Mouse (Mus musculus): ENCODE measurements around the gene Dnah1. TPM values are rescaled to one million over a fixed set of nuclear protein-coding genes. Genes with fewer than 3 reads are reported as not detected.

The Dnah1 gene
- total RNA-seq, 1 experiment from 2014 or later = 1.1 TPM

DNA sequence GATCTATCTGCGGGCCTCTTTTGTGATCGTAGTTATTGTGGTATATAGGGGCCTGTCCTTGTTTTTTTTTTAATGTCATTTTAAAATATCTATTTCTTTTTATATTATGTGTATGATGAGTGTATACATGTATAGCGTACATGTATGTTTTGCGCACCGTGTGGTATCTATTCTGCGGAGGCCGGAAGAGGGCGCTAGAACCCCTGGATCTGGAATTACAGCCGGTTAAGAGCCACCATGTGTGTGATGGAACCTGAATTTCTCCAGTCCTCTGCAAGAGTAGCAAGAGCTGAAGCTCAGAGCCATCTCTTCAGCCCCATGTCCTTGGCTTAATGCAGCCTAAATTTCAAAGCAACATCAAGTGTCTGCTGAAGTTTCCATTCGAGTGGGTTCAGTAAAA, 1.2 kb upstream of the Dnah1 start:
- no peak for ATAC-seq (replicated peaks in 1 of 2; ENCODE audit: insufficient read depth in 1 of 2, low FRiP score in 2 of 2, low TSS enrichment in 1 of 2, low read depth in 1 of 2, poor library complexity in 2 of 2, severe bottlenecking in 2 of 2)

DNA sequence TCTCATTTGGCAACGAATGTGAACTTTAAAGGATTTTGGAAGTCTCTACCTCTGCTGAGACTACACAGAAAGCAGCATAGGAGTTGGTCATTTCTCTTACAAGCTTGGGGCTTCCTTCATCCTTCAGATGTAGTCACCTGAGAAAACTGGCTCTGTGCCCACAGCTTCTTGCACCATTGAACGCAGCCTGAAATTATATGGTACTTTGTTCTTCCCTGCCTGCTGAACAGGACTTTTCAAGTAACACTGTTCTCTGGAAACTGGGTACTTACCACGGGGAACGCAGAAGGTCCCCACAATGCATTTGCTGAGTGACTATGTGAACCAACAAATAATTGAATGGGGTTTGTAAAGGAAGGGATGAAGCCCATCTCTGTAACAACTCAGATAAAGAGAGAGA, 507 bp downstream of the Dnah1 start:
- no peak for ATAC-seq (replicated peaks in 1 of 2; ENCODE audit: insufficient read depth in 1 of 2, low FRiP score in 2 of 2, low TSS enrichment in 1 of 2, low read depth in 1 of 2, poor library complexity in 2 of 2, severe bottlenecking in 2 of 2)

DNA sequence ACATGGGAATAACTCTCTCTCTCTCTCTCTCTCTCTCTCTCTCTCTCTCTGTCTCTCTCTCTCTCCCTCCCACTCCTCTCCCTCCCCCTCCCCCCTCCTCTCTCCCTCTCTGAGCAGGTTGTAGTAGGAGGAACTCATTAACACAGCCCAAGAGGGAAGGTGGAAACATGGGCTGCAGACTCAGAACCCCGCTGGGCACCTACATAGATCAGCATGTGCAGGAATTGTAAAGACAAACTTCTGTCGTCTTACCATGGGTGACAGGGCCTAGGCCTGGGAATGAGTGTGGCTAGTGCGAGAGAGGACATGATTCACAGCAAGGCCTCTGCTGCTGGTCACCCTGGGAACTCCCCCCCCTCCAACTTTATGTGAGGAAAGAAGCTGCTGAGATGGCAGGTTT, 1.5 kb downstream of the Dnah1 start:
- ATAC-seq (replicated peaks in 1 of 2; ENCODE audit: insufficient read depth in 1 of 2, low FRiP score in 2 of 2, low TSS enrichment in 1 of 2, low read depth in 1 of 2, poor library complexity in 2 of 2, severe bottlenecking in 2 of 2) = no peak

DNA sequence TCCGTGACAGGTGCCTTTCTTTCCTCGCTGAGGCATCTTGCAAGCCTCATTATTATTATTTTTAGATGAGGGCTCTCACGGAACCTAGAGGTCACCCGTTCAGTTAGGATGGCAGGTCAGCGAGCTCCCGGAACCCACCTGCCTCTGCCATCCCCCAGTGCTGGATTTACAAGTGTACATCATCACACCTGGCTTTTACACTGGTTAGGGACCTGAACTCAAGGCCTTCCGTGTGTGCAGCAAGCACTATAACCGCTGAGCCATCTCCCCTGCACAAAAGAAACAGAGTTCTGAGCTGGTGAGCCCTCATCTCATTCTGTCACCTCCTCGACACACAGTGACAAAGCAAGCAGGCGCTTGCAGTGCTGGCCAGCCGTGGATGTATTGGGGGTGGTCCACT, 2.5 kb downstream of the Dnah1 start:
- ATAC-seq (replicated peaks in 1 of 2; ENCODE audit: insufficient read depth in 1 of 2, low FRiP score in 2 of 2, low TSS enrichment in 1 of 2, low read depth in 1 of 2, poor library complexity in 2 of 2, severe bottlenecking in 2 of 2) = no peak

DNA sequence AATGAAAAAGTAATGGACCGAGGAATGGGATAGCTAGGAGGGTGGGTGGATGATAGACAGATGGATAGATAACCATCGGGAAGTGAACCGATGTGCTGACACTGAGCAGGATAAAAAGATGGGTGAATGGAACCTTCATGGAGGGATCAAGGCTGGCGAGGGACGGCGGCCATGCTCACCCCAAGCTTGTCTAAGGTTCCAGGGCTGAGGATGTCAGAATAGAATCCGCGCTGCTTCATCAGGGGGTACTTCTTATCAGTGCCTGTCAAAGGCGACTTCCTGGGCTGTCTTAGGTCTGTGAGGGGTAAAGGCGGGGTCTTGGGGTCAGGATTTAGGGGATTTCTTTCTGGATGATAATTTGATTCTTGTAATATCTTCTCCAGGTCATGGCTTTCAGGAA, 4.2 kb downstream of the Dnah1 start:
- ATAC-seq (replicated peaks in 1 of 2; ENCODE audit: insufficient read depth in 1 of 2, low FRiP score in 2 of 2, low TSS enrichment in 1 of 2, low read depth in 1 of 2, poor library complexity in 2 of 2, severe bottlenecking in 2 of 2) = no peak

DNA sequence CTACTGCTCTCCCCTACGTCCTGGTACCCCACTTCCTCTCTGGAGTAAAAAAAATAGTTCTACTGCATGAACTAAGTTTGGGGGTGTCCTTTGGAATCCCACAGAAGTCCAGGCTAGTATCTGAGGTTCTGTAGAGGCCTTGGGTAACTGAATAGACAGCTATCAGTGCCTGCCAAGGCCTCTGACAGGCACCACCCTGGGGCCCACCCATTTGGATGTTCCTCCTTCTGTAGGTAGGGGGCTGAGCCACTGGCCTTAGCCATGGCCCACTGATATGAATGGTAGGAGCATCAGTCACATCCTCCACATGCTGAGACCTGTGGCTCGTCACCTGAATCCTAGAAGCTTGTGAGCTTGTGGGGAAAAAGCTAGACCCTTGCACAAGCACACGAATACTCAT, 5.9 kb downstream of the Dnah1 start:
- ATAC-seq (replicated peaks in 1 of 2; ENCODE audit: insufficient read depth in 1 of 2, low FRiP score in 2 of 2, low TSS enrichment in 1 of 2, low read depth in 1 of 2, poor library complexity in 2 of 2, severe bottlenecking in 2 of 2) = no peak

DNA sequence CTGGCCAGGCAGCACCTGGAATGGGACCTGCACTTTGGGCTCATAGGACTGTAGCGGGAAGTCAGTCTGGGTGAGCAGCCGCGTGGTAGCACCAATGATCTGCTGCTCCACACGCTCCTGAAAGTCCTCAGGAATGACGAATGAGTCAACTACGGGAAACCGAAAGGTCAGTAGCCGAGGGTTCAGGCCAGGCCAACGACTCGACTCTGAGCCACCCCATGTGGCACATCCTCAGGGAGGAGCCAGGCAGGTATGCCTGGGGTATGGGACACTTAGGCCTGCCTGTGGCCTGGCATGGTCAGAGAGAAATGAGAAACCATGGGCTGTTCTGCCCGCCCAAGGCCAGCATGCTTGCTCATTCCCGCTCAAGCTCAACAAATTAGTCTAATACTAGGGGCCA, 7.1 kb downstream of the Dnah1 start:
- ATAC-seq (replicated peaks in 1 of 2; ENCODE audit: insufficient read depth in 1 of 2, low FRiP score in 2 of 2, low TSS enrichment in 1 of 2, low read depth in 1 of 2, poor library complexity in 2 of 2, severe bottlenecking in 2 of 2) = no peak

DNA sequence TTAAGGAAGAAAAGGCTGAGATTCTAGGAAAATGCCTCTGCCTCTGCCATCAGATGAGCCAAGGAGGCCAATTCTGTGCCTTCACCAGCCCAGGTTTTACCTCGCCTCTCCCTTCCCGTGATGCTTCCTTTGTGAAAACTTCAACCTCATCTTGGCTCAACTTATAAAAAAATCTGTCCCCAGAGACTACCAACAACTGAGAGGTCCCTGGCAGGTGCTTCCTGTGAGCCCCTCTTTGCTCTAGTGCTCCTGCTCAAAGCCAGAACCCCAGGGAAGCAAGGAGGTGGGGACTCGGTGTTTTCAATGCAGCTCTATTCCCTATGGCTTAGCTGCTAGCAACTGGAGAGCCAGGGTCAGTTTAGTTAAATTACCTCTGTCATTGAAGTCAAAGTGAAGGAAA, 10.5 kb downstream of the Dnah1 start:
- ATAC-seq (replicated peaks in 1 of 2; ENCODE audit: insufficient read depth in 1 of 2, low FRiP score in 2 of 2, low TSS enrichment in 1 of 2, low read depth in 1 of 2, poor library complexity in 2 of 2, severe bottlenecking in 2 of 2) = no peak

DNA sequence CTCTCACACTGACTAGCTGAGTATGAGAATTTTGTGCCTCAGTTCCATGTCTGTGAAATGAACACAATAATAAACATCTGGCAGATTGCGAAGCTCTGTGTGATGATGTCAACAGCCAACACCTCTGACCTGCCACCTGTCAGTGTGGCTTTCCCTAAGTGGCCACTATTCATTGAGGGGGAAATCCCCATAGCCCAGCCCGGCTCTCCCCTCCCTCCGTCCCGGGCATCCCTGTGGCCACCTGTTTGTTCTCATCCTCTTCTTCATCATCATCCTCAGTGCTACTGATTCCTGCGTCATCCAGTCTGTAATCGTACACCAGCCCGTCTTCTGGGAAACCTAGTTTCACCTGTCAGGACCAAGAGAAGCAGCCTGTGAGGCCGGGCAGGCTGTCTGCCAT, 38.0 kb downstream of the Dnah1 start:
- no peak for ATAC-seq (replicated peaks in 1 of 2; ENCODE audit: insufficient read depth in 1 of 2, low FRiP score in 2 of 2, low TSS enrichment in 1 of 2, low read depth in 1 of 2, poor library complexity in 2 of 2, severe bottlenecking in 2 of 2)

DNA sequence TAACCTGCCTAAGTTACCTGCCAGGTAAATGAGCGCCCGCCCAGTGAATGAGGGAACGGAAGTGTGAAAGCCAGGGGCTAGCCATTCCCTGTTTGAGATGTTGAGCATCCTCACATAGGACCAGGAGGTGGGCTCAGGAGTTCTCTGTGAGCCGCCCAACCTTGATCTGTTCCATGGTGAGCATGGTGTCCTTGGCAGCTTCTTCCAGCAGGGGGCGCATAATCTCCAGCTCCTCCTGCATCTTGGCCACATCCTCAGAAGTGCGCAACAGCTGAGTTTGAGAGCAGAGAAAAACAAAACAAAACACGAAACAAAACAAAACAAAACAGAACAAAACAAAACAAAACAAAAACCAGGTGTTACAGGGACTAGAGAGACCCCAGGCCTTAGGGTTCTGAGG, 51.5 kb downstream of the Dnah1 start:
- ATAC-seq (replicated peaks in 1 of 2; ENCODE audit: insufficient read depth in 1 of 2, low FRiP score in 2 of 2, low TSS enrichment in 1 of 2, low read depth in 1 of 2, poor library complexity in 2 of 2, severe bottlenecking in 2 of 2) = peak; percentile 71 to 81

DNA sequence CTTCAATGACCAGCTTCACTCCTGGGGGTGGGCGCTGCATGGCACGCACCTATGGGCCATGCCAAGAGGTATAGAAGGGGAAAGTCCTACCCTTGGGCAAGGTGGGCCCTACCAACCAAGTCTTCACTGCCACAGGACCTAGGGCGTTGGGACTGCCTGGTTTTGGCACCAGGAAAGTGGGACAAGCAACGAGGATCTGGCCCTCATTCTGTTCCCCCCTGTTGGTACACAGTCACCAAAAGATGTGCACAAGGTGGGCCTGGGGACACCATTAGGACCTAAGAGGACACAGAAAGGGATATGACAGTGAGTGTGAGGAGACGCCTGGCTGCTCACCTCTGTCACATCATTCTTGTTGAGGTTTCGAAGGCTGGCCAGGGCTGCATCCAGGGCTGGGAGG, 52.6 kb downstream of the Dnah1 start:
- ATAC-seq (replicated peaks in 1 of 2; ENCODE audit: insufficient read depth in 1 of 2, low FRiP score in 2 of 2, low TSS enrichment in 1 of 2, low read depth in 1 of 2, poor library complexity in 2 of 2, severe bottlenecking in 2 of 2) = no peak

DNA sequence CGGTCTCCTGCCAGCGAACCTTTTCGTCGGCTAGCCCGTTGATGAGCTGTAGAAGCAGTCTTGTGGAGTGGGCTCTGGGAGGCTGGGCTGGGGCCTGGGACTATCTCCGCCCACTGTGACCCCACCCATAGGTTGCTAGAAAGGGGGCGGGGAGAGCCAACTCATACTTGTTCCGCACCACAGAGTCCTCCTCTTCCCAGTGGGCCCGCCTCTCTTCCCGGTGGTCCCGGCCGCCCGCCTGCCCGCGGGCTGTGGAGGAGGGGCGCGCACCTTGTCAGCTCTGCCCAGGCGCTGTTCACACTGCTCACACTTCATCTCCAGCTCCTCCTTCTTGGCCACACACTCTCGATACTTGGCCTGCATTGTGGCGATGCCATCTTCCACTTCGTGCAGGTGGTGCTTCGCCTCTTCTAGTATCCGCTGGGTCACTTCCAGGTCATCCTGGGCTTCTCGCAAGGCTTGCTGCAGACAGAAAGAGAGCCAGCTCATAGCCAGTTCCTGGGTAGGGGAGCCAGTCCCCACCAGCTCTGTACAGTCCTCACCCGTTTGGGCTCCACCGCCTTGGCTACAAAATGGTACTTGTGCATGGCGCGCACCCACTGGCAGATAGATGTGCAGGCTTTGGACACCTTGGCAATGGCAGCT, 54.1 kb downstream of the Dnah1 start:
- ATAC-seq (replicated peaks in 1 of 2; ENCODE audit: insufficient read depth in 1 of 2, low FRiP score in 2 of 2, low TSS enrichment in 1 of 2, low read depth in 1 of 2, poor library complexity in 2 of 2, severe bottlenecking in 2 of 2) = peak; percentile 48 to 52; a peak in 3 of 4 replicates

DNA sequence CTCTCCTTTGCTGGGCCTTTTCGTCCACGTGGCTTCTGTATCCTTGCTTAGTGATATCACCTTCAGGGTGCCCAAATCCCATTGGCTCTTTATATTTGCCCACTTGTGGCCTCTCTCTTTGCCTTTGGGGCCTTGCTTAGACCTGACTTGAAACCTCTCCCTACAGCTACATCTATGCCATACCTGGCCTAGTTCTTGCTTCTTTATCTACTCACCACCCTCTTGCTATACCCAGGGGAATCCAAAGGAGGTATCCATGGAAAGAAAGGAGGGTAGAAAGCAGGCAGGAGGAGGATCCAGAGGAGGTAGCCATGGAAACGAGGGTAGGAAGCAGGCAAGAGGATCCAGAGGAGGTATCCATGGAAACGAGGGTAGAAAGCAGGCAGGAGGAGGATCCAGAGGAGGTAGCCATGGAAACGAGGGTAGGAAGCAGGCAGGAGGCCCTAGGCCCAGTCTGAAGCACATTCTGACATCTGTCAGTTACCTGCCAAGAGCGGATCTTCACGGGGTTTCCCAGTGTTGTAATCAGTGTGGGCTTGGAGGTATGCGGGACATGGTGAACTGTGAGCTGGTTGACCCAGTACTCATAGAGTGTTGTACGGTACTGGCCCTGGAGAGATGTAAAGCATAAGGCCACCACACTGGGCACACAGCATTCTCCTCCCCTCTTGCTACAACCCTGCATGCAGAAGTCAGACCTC, 55.2 kb downstream of the Dnah1 start:
- no peak for ATAC-seq (replicated peaks in 1 of 2; ENCODE audit: insufficient read depth in 1 of 2, low FRiP score in 2 of 2, low TSS enrichment in 1 of 2, low read depth in 1 of 2, poor library complexity in 2 of 2, severe bottlenecking in 2 of 2)

DNA sequence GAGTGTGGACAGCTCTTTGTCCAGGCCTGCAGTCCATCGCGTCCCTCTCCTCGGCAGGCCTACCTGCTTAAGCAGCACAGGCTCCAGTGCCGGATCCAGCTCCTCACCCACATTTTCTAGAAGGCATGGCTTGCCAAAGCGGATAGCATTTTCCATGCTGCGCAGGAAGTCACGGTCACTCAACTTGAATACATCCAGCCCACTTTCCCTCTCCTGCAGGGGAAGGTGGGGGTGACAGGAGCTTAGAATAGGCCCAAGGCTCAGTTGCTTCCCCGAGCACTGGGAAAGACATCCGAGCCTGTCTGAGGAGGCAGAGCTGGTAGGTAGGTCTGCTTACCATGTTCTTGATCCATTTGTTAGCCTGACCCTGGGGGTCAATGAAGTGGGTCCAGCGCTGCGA, 56.0 kb downstream of the Dnah1 start:
- no peak for ATAC-seq (replicated peaks in 1 of 2; ENCODE audit: insufficient read depth in 1 of 2, low FRiP score in 2 of 2, low TSS enrichment in 1 of 2, low read depth in 1 of 2, poor library complexity in 2 of 2, severe bottlenecking in 2 of 2)

DNA sequence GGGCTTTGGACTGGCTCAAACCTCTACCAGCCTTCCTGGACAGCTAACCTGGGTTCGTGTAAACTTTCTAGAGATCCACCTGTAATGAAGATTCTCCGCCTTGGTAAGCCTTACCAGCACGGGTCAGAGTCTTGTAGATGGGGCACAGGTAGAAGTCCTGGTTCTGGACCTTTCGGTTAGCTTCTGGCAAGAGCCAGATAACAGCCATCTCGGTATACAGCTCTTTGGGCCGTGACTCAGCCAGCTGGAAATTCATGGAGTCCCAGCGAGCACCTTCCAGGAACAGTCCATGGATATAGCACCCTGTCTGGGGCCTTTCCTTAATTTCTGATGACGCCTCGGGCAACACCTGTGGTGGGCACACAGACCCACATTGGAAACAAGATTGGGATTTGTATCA, 62.8 kb downstream of the Dnah1 start:
- ATAC-seq (replicated peaks in 1 of 2; ENCODE audit: insufficient read depth in 1 of 2, low FRiP score in 2 of 2, low TSS enrichment in 1 of 2, low read depth in 1 of 2, poor library complexity in 2 of 2, severe bottlenecking in 2 of 2) = no peak

DNA sequence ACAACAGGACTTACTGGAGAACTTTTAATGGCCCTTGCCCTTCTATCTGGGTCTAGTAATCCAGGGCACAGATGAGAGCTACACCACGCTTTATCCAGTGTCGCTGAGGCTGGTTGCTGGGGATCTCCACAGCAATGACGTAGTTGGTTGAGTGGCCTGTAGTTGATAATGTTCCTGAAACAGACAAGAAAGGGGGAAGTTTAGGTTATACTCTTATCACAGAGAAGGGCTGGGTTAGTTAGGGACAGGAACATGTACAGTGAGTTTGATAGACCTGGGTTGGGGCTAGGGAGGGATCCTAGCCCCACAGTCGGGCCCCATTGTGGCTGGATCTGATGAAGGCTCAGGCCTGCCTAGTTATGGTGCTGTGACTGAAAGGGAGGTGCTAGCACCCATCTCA, 63.3 kb downstream of the Dnah1 start:
- ATAC-seq (replicated peaks in 1 of 2; ENCODE audit: insufficient read depth in 1 of 2, low FRiP score in 2 of 2, low TSS enrichment in 1 of 2, low read depth in 1 of 2, poor library complexity in 2 of 2, severe bottlenecking in 2 of 2) = peak in 1 of 2 experiments; percentile 18; a peak in 1 of 4 replicates

DNA sequence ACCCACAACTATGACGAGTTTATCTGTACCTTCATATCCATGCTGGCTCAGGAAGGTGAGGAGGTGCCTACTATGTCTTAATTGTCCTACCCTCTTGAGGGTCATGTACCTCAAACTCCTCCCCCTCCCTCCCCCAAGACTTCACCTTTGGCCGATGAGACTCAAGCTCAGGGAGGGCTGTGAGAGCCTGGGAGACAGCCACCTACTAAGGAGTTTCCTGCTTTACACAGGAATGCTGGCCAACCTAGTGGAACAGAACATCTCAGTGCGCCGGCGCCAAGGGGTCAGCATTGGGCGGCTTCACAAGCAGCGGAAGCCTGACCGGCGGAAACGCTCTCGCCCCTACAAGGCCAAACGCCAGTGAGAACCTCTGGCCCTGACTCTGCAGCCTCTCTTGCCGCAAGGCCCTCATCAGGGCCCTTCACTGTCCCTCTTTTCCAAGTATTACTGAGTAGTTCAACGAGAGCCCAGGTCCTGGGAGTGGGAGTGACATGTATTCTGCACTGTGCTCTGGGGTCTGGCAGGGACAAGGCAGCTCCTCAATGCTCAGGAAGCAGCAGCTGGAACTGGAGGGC, 65.1 kb downstream of the Dnah1 start:
- no peak for ATAC-seq (replicated peaks in 1 of 2; ENCODE audit: insufficient read depth in 1 of 2, low FRiP score in 2 of 2, low TSS enrichment in 1 of 2, low read depth in 1 of 2, poor library complexity in 2 of 2, severe bottlenecking in 2 of 2)

DNA sequence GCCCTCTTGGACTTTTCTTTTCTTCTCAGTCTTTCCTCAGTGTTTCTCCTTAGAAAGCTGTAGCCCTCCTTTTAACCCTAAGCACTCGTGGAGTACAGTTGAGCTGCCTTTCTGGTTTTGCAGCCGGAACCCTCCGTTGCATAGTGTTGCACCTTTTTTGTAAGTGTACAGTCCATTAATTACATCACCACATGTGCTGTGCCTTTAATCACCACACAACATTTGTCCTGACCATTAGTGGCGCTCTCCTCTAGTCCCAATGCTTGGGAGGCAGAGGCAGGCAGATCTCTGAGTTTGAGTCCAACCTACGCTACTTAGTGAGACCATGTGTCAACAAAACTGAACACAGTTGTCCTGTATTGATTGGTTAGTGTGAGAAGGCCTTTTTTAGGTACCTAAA, 71.6 kb downstream of the Dnah1 start:
- ATAC-seq (replicated peaks in 1 of 2; ENCODE audit: insufficient read depth in 1 of 2, low FRiP score in 2 of 2, low TSS enrichment in 1 of 2, low read depth in 1 of 2, poor library complexity in 2 of 2, severe bottlenecking in 2 of 2) = no peak

DNA sequence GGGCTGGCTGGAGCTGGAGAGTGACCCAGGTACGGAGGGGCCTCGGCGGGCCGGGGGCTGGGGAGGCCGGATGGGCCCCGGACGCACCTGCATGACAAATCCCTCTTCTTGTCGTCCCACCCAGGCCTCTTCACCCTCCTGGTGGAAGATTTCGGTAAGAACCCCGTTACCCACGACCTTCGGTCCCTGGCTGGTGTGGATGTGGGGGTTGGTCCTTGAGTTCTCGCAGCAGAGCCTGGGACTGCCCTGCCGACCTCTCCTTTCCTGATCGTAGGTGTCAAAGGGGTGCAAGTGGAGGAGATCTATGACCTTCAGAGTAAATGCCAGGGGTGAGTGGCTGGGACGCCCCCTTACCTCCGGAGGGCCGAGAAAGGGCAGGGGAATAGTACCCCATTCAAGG, 72.1 kb downstream of the Dnah1 start:
- ATAC-seq (replicated peaks in 1 of 2; ENCODE audit: insufficient read depth in 1 of 2, low FRiP score in 2 of 2, low TSS enrichment in 1 of 2, low read depth in 1 of 2, poor library complexity in 2 of 2, severe bottlenecking in 2 of 2) = peak in 1 of 2 experiments; percentile 18; a peak in 1 of 4 replicates
